Mouse (Mus musculus): ENCODE data around the gene Magoh. TPM values are rescaled to one million over a fixed set of nuclear protein-coding genes. Genes with fewer than 3 reads are reported as not detected.

The Magoh gene
- polyA plus RNA-seq, 1 experiment from 2014 or later: 111 TPM

GRCm38 (mm10) chr4:107899211-107899927, 19.8 kb downstream of the Magoh start:
- DNase-seq (ENCODE audit: low spot score) (no peak), ATAC-seq (no peak)
- H3K4me2 ChIP-seq (replicated peaks; ENCODE audit: low read depth, low read length): no peak overlapping the region
- H3K4me1 ChIP-seq (ENCODE audit: insufficient read depth, low read depth, low read length): no peaks in the 10 kb centered on the region
- no peak overlapping the region for H3K9ac ChIP-seq (replicated peaks; ENCODE audit: low read depth)
- H3K27ac ChIP-seq (ENCODE audit: low read length): no peak overlapping the region
- H3K9me3 ChIP-seq (ENCODE audit: low read length): no peaks in the 10 kb centered on the region
- H3K4me3 ChIP-seq (ENCODE audit: low read depth, low read length): no peak overlapping the region
- H3K27me3 ChIP-seq (replicated peaks; ENCODE audit: insufficient read depth, low read length): no peaks in the 10 kb centered on the region
- 69% methylated on average over 5 of the region's 5 CpGs for WGBS
- TF ChIP-seq CTCF (IDR thresholded peaks at IDR 0.05): no peak
- no peak for TF ChIP-seq EP300 (IDR thresholded peaks at IDR 0.05)
- H3K36me3 ChIP-seq (ENCODE audit: insufficient read depth, low read length): peaks cover 25% of the 10 kb centered on the region

- Histone ChIP-seq H3K4me1 (ENCODE audit: insufficient read depth, low read depth, low read length) (no peaks in the 10 kb centered on the region), H3K4me3 (ENCODE audit: low read depth, low read length) (no peak overlapping the region), H3K9ac (replicated peaks; ENCODE audit: low read depth) (no peak overlapping the region), H3K9me3 (ENCODE audit: low read length) (no peaks in the 10 kb centered on the region), H3K27me3 (replicated peaks; ENCODE audit: insufficient read depth, low read length) (no peaks in the 10 kb centered on the region), H3K36me3 (ENCODE audit: insufficient read depth, low read length) (peaks cover 20% of the 10 kb centered on the region), H3K27ac (ENCODE audit: low read length) (no peak overlapping the region), H3K4me2 (replicated peaks; ENCODE audit: low read depth, low read length) (no peak overlapping the region)
- ATAC-seq (no peak), DNase-seq (ENCODE audit: low spot score) (no peak)
- WGBS: 88% methylated on average over 3 of the region's 3 CpGs
- TF ChIP-seq CTCF (IDR thresholded peaks at IDR 0.05): no peak
- TF ChIP-seq EP300 (IDR thresholded peaks at IDR 0.05): no peak
These were observed 20.7 kb downstream of the Magoh start for GRCm38 (mm10) chr4:107900206-107900605.

GRCm38 (mm10) chr4:107904252-107904651, 24.7 kb downstream of the Magoh start:
- DNase-seq (ENCODE audit: low spot score) (no peak), ATAC-seq (no peak)
- TF ChIP-seq EP300 (IDR thresholded peaks at IDR 0.05) (no peak), CTCF (IDR thresholded peaks at IDR 0.05) (no peak)
- H3K9ac ChIP-seq (replicated peaks; ENCODE audit: low read depth): no peak overlapping the region
- H3K9me3 ChIP-seq (ENCODE audit: low read length): no peaks in the 10 kb centered on the region
- no peaks in the 10 kb centered on the region for H3K4me1 ChIP-seq (ENCODE audit: insufficient read depth, low read depth, low read length)
- no peaks in the 10 kb centered on the region for H3K27me3 ChIP-seq (replicated peaks; ENCODE audit: insufficient read depth, low read length)
- H3K36me3 ChIP-seq (ENCODE audit: insufficient read depth, low read length): peaks cover 18% of the 10 kb centered on the region
- 85% methylated on average over 10 of the region's 10 CpGs for WGBS
- no peak overlapping the region for H3K4me2 ChIP-seq (replicated peaks; ENCODE audit: low read depth, low read length)
- H3K27ac ChIP-seq (ENCODE audit: low read length): no peak overlapping the region
- no peak overlapping the region for H3K4me3 ChIP-seq (ENCODE audit: low read depth, low read length)

- no peaks in the 10 kb centered on the region for H3K4me1 ChIP-seq (ENCODE audit: insufficient read depth, low read depth, low read length)
- no peak overlapping the region for H3K4me2 ChIP-seq (replicated peaks; ENCODE audit: low read depth, low read length)
- no peaks in the 10 kb centered on the region for H3K27me3 ChIP-seq (replicated peaks; ENCODE audit: insufficient read depth, low read length)
- no peak overlapping the region for H3K27ac ChIP-seq (ENCODE audit: low read length)
- TF ChIP-seq CTCF (IDR thresholded peaks at IDR 0.05) (no peak), EP300 (IDR thresholded peaks at IDR 0.05) (no peak)
- peaks cover 20% of the 10 kb centered on the region for H3K36me3 ChIP-seq (ENCODE audit: insufficient read depth, low read length)
- H3K9ac ChIP-seq (replicated peaks; ENCODE audit: low read depth): no peak overlapping the region
- ATAC-seq (no peak), DNase-seq (ENCODE audit: low spot score) (no peak)
- H3K9me3 ChIP-seq (ENCODE audit: low read length): no peaks in the 10 kb centered on the region
- no peak overlapping the region for H3K4me3 ChIP-seq (ENCODE audit: low read depth, low read length)
- 86% methylated on average over 9 of the region's 9 CpGs for WGBS
These were observed 27.0 kb downstream of the Magoh start for GRCm38 (mm10) chr4:107906561-107906960.

- H3K9ac ChIP-seq (replicated peaks; ENCODE audit: low read depth): no peak overlapping the region
- no peak overlapping the region for H3K4me2 ChIP-seq (replicated peaks; ENCODE audit: low read depth, low read length)
- TF ChIP-seq CTCF (IDR thresholded peaks at IDR 0.05) (no peak), EP300 (IDR thresholded peaks at IDR 0.05) (no peak)
- no peak overlapping the region for H3K4me3 ChIP-seq (ENCODE audit: low read depth, low read length)
- H3K36me3 ChIP-seq (ENCODE audit: insufficient read depth, low read length): peaks cover 18% of the 10 kb centered on the region; the same call in 1 of the 2 replicates
- no peaks in the 10 kb centered on the region for H3K27me3 ChIP-seq (replicated peaks; ENCODE audit: insufficient read depth, low read length)
- H3K9me3 ChIP-seq (ENCODE audit: low read length): no peaks in the 10 kb centered on the region
- ATAC-seq (peak; percentile 65), DNase-seq (ENCODE audit: low spot score) (peak; percentile 56)
- no peaks in the 10 kb centered on the region for H3K4me1 ChIP-seq (ENCODE audit: insufficient read depth, low read depth, low read length)
- 65% methylated on average over 4 of the region's 4 CpGs for WGBS
- peak overlapping the region; percentile 44 for H3K27ac ChIP-seq (ENCODE audit: low read length)
These were observed 30.5 kb downstream of the Magoh start for GRCm38 (mm10) chr4:107910020-107910419.

- H3K4me2 ChIP-seq (replicated peaks; ENCODE audit: low read depth, low read length): no peak overlapping the region
- H3K27me3 ChIP-seq (replicated peaks; ENCODE audit: insufficient read depth, low read length): no peaks in the 10 kb centered on the region
- ATAC-seq (no peak), DNase-seq (ENCODE audit: low spot score) (no peak)
- no peaks in the 10 kb centered on the region for H3K36me3 ChIP-seq (ENCODE audit: insufficient read depth, low read length)
- peaks cover 8% of the 10 kb centered on the region; the same call in 1 of the 2 replicates for H3K4me1 ChIP-seq (ENCODE audit: insufficient read depth, low read depth, low read length)
- H3K9ac ChIP-seq (replicated peaks; ENCODE audit: low read depth): no peak overlapping the region
- WGBS: 66% methylated on average over 2 of the region's 2 CpGs
- TF ChIP-seq EP300 (IDR thresholded peaks at IDR 0.05) (no peak), CTCF (IDR thresholded peaks at IDR 0.05) (no peak)
- H3K9me3 ChIP-seq (ENCODE audit: low read length): no peaks in the 10 kb centered on the region
- no peak overlapping the region for H3K27ac ChIP-seq (ENCODE audit: low read length)
- H3K4me3 ChIP-seq (ENCODE audit: low read depth, low read length): no peak overlapping the region
These were observed 40.8 kb downstream of the Magoh start for GRCm38 (mm10) chr4:107920336-107920735.
